Mouse (Mus musculus): ENCODE measurements around the gene Rab17.

Rab17 gene

DNA sequence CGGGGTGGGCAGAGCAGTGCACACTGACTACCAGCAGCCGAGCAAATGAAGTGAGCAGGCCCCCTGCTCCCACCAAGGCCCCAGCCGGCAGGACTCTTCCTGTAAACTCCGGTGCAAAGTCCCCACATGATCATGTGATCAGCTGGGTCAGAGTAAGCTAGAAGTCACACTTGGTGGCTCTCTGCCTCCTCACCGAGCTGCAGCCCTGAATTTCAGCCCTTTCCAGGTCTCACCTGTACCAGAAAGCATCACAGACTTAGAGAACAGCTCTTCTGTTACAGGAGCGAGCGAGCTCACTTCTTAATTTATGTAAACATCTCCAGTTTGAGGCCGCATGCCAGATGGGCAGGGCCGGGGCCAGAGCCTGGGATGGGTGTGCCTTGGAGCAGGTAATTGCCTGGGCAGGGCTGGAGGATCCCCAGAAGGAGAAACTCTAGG, at the start of gene Rab17:
Gene Rab17, minus strand, starts transcription at position 315 of the 438 bp plus-strand sequence.
- DNase-seq, result no peak

GRCm38 (mm10) chr1:91017111-91017758, 47.8 kb upstream of the Rab17 start:
- no peak for DNase-seq

DNA sequence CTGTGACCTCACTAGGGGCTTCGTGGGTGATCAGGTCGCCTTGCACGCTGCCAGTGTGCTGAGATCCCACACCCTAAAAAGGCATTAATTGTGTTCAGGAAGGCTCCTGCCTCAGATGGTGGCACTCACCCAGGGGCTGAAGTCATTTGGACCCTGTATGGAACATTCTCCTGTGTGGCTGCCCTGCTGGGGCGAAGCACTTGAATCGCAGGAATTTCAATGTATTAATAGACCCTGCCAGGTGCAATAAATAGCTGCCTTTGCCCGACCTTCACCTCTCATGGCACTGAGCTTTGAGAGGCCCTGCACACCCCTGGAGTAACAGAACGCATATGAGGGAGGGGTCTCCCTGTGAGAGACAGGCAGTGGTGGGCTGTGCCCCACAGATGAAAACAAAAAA, 46.1 kb upstream of the Rab17 start:
- DNase-seq, result no peak

- no peak for DNase-seq
Measured at GRCm38 (mm10) chr1:91013803-91014202, 44.3 kb upstream of the Rab17 start.

- DNase-seq, result no peak
Measured at GRCm38 (mm10) chr1:91011336-91011735, 41.9 kb upstream of the Rab17 start.

- no peak for DNase-seq
Measured at GRCm38 (mm10) chr1:91010716-91011115, 41.3 kb upstream of the Rab17 start.

- no peak for DNase-seq
Measured at GRCm38 (mm10) chr1:91010216-91010615, 40.8 kb upstream of the Rab17 start.

DNA sequence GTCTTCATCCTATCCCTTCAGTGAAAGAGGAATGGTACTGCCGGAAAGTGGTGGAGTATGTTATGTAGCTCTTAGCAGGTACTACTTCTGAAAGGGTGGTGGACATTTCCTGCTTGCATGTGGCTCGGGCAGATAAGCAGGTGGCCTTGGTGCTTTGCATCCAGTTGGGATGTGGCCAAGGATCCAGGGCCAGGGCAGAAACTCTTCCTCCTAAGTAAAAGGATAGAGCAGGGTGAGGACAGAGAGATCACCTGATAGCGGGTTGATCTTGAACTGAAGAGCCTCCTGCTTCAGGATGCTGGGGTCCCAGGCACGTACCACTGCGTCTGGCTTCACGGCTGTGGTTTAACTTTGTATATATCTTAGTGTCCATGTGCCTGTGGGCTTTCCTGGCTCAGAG, 39.8 kb upstream of the Rab17 start:
- no peak for DNase-seq

- no peak for DNase-seq
Measured at GRCm38 (mm10) chr1:91008746-91009145, 39.3 kb upstream of the Rab17 start.

DNA sequence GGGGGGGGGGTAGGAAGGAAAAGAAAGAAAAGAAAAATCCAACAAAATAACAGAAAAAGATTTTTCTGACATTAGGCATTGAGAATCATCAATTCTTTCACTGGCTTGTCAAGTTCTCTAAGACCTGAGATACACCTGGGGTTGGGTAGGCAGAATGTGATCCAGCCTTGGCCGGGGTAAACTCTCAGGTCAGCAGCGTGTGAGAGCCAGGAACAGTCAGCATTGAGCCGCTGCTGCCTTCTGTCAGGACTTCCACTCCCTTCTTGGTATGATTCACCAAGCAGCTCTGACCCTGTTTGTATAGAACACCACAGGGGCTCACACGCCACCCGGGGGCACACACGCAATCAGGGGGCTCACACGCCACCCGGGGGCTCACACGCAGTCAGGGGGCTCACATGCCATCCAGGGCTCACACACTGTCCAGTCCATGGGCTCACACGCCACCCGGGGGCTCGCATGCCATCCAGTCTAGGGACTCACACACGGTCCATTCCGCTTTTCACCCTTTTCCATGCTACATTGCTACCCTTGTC, 38.8 kb upstream of the Rab17 start:
- DNase-seq, result no peak

GRCm38 (mm10) chr1:91006708-91007107, 37.2 kb upstream of the Rab17 start:
- no peak for DNase-seq

DNA sequence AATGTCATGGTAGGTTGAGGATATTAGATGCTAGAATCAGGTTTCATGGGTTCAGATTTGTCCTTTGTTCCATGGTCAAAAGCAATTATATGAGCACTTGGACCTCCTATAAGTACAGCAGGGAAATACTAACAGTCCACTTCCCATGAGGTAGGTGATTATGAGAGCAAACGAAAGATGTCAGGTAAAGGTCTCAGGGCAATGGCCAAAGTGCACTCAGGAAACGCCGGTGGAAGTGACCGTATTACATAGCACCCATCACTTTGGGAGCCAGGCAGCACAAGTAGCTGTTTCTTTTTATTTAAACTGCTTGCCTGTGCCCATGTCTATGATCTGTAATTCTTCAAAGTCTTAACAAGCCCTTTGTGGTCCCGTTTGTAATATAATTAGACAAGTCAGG, 36.6 kb upstream of the Rab17 start:
- DNase-seq, result no peak

GRCm38 (mm10) chr1:91003522-91004253, 34.2 kb upstream of the Rab17 start:
- no peak for DNase-seq

DNA sequence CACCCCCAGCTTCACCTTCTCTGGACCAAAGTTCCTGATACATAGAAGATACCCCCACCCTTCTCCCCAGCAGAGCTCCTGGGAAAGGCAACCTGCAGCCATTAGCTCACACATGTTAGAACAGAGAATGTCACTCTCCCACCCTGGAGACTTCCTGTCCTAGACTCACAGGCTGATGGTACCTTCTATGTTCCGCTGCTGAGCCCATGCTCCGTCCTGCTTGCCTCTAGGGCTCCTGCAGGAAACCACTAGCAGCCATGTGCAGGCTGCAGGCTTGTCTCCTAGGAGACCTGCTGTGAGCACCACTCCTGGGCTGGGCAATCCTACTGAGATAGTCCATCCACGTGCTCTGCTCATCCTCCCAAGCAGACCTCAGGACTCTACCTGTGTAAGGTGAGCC, 33.2 kb upstream of the Rab17 start:
- no peak for DNase-seq

GRCm38 (mm10) chr1:91001871-91002539, 32.5 kb upstream of the Rab17 start:
- no peak for DNase-seq

DNA sequence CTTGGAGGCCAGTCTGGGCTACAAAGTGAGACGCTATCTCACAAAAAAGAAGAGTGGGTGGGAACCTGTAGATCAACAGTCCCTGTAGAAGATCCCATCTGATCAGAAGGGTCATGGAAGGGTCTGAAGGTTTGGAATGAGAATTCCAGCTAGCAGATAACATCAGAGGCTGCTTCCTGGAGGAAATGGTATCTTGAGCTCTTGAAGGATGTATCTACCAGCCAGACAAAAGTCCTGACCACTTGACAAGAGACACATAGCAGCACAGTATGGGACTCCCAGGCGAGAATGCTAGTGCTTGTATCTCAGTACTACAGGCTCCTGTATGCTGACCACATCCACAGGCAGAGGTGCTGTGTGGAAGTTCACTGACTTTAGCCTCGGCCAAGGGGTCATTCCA, 31.6 kb upstream of the Rab17 start:
- DNase-seq, result no peak

DNA sequence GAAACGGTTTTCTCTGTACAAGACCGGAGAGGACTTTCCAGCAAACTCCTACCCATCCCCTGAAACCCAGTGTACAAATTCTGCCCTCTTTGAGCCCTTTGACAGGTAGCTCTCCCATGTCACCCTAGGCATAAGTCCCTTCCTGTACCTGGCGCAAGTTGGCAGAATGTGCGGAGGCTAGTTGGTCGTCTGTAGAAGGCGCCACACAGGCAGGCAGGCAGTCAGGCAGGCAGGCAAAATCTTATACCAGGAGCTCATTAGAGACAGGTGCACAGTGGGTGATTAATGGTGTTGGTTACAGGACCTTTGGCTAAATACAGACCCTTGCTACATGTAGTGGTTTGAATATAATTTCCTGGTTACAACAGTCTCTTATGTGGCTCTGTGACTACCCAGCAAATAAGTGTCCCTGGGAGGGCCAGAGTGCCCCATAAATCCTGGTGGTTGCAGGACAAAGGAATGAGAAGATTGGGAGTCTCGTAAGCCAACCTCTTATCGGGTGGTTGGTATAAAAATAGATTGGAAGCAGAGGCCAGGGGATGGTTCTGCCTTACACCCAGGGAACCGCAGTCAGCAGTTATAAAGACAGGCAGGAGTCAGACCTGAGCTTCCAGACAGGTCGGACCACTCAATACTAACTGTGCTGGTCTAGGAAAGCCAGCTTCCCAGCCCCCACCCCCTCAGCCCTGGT, 30.6 kb upstream of the Rab17 start:
- no peak for DNase-seq

DNA sequence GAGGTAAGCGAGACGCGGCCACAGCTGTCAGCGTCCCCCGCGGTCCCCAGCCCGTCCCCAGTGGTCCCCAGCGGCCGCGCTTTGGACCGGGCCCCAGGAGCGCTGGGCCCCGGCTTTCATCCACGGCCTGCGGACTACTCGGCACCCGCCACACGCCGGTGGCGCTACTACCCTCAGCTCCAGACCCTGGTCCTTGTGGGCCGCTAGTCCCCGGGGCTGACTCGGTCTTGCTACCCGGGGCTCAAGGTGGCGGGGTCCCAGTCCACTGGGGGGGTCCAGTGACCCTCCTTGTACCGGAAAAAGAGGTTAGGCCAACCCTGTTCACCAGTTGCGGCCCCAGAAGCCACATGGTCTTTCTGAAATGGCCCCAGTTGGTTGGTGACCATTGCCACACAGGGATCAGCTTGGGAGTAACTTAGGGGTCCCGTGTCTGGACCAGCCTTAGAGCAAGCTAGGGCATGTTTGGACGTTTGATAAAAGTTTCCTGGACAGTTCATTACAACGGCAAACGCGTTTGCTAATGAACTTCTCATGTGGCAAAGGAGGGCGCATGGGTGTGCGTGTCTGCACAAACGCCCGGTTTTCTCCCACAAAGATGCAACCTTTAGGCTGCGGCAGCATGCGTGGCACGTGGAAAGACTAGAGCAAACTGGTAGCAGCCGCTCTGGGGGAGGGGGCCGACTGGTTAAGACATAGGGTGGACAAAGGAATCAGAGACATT, 29.6 kb upstream of the Rab17 start:
- no peak for DNase-seq

- DNase-seq, result peak in 1 of 2 experiments; percentile 31
Measured at GRCm38 (mm10) chr1:90998268-90998890, 28.9 kb upstream of the Rab17 start, which contains the start of gene Lrrfip1. TSS of gene Lrrfip1 (plus strand) at chr1:90998737.

DNA sequence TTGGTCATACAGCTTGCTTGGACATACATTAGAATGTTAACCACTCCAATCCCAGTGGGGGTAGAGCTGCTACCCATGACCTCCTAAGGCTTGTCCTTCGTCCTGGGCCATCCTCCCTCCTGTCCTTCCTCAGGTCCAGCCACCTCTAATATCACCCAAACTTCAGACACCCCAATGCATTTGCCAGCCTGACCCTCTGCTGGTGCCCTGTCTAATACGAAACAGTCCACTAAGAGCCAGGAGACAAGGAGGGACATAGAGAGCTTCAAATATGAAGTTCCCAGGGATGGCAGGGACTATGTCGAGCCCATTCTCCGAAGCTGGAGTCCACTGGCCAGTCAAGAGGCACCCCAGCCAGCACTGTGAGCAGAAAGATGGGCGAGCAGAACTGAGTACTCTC, 28.2 kb upstream of the Rab17 start:
- DNase-seq, result no peak

DNA sequence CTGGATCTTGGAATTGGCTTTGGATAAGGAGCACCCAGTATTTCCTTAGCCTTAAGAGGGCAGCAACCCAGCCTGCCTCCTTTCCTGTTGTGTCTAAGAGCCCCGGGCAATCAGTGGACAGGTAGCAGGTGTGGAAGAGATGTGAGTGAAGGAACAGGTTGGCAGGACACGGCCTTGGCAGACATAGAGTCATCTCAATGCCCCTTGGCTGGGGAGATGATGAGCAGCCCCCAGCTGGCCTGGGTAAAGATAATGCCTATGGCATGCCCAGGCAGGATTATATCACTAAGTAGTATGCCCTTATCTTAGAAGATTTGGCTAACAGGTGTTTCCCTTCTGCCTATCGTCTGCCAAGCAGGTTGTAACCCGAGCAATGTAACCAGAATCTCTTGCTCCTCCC, 27.7 kb upstream of the Rab17 start:
- no peak for DNase-seq

- DNase-seq, result no peak
Measured at GRCm38 (mm10) chr1:90995916-90996315, 26.5 kb upstream of the Rab17 start.
